Mouse (Mus musculus): ENCODE results near the gene Arhgef7.
"Not testable (repeated sequence)": the region's sequence is repeated elsewhere in the genome, so short reads cannot be mapped to it uniquely, and the experiment has no call there.

GRCm38 (mm10) chr8:11874227-11874626, 146.7 kb downstream of the Arhgef7 start:
- not testable (repeated sequence) for TF ChIP-seq GATA1 (IDR thresholded peaks at IDR 0.05; ENCODE audit: borderline replicate concordance, low read length); FLI1 (IDR thresholded peaks at IDR 0.05; ENCODE audit: low read length)
